Mouse (Mus musculus) left cerebral cortex, adult 2 months (tissue): ENCODE data around the gene R3hcc1l. TPM values are rescaled to one million over a fixed set of nuclear protein-coding genes. Genes with fewer than 3 reads are reported as not detected.

Experiments used
- DNase-seq, 2 experiments: peaks; one replicate each; pipeline ENCODE4 v3.0.0; 2021 to 2022; ENCODE audit warnings: low spot score in 2 of 2, mixed read lengths in 1 of 2; ENCODE audit errors: extremely low spot score in 1 of 2
- H3K27ac ChIP-seq: fragments of 200-600 bp; 2 replicates; pipeline ENCODE4 v1.8.1; 2022
- H3K4me3 ChIP-seq: fragments of 200-600 bp; 2 replicates; pipeline ENCODE4 v1.8.1; 2022
- CTCF ChIP-seq: fragments of 200-600 bp; IDR thresholded peaks from 2 replicates; pipeline ENCODE4 v1.8.1; 2022; ENCODE audit warnings: antibody characterized with exemption, mild to moderate bottlenecking, moderate library complexity
- intact Hi-C: fragments of 180-260 bp; cut with DNase I; formaldehyde crosslinking; loops from one replicate; pipeline ENCODE4 v1.15.1; 2025
- long read RNA-seq, 2 experiments: library from polyadenylated mRNA; stranded (forward); transcript quantifications; one replicate each; pipeline ENCODE4 v2.0.0; 2021; ENCODE audit warnings: borderline mapping rate in 2 of 2
- total RNA-seq, 2 experiments: library from RNA; stranded (reverse); gene quantifications; 2 replicates each; pipeline ENCODE4 v1.2.3; 2021

Gene R3hcc1l
- 10 to 100 TPM; 24.8 to 27.5 TPM for total RNA-seq
- long read RNA-seq, experiment 1, full-length matches to known transcripts, result 13 of 15 reads
- long read RNA-seq, experiment 1, partial matches to known transcripts, result 1 of 15 reads
- long read RNA-seq, experiment 1, other reads (novel, unspliced or antisense), result 1 of 15 reads
- long read RNA-seq, experiment 2, full-length matches to known transcripts, result 3 of 6 reads
- long read RNA-seq, experiment 2, partial matches to known transcripts, result 1 of 6 reads
- long read RNA-seq, experiment 2, other reads (novel, unspliced or antisense), result 2 of 6 reads

GRCm38 (mm10) chr19:42518620-42519310 lies at the start of gene R3hcc1l:
R3hcc1l (plus strand) TSS chr19:42518759.
- intact Hi-C loops, result loop anchor here (1.0 to 2.0 kb wide), 2 partner anchors 87 to 202 kb away; partner anchors contain the start of gene Crtac1

GRCm38 (mm10) chr19:42471571-42471970 lies 47.0 kb upstream of the R3hcc1l start:
- no peak for TF ChIP-seq CTCF
- DNase-seq, result no peak
- intact Hi-C loops, result no loop called here
- Histone ChIP-seq H3K4me3 (no peak overlapping the region), H3K27ac (no peak overlapping the region)

More at GRCm38 (mm10) chr19:42518620-42519310, at the start of gene R3hcc1l:
- H3K4me3 ChIP-seq, result peak within 1 kb of the TSS; percentile 100
- H3K27ac ChIP-seq, result peak within 1 kb of the TSS; percentile 95
- peak; percentile 97 to 99 for DNase-seq
- peak; percentile 67 for TF ChIP-seq CTCF

GRCm38 (mm10) chr19:42472831-42473230 lies 45.7 kb upstream of the R3hcc1l start:
- TF ChIP-seq CTCF, result no peak
- Histone ChIP-seq H3K27ac (no peak overlapping the region), H3K4me3 (no peak overlapping the region)
- intact Hi-C loops, result no loop called here
- no peak for DNase-seq

- intact Hi-C loops, result no loop called here
- peak; percentile 37 to 42 for DNase-seq
- Histone ChIP-seq H3K4me3 (no peak overlapping the region), H3K27ac (no peak overlapping the region)
- no peak for TF ChIP-seq CTCF
Measured at GRCm38 (mm10) chr19:42477769-42478168, 40.8 kb upstream of the R3hcc1l start.

GRCm38 (mm10) chr19:42478303-42478702 lies 40.3 kb upstream of the R3hcc1l start:
- no peak for DNase-seq
- TF ChIP-seq CTCF, result no peak
- intact Hi-C loops, result no loop called here

GRCm38 (mm10) chr19:42485443-42485842 lies 33.1 kb upstream of the R3hcc1l start:
- DNase-seq, result no peak
- no peak overlapping the region for H3K4me3 ChIP-seq
- intact Hi-C loops, result no loop called here
- no peak for TF ChIP-seq CTCF
- H3K27ac ChIP-seq, result no peak overlapping the region

More at GRCm38 (mm10) chr19:42478303-42478702, 40.3 kb upstream of the R3hcc1l start:
- H3K27ac ChIP-seq, result no peak overlapping the region
- no peak overlapping the region for H3K4me3 ChIP-seq

GRCm38 (mm10) chr19:42487261-42487660 lies 31.3 kb upstream of the R3hcc1l start:
- no peak for DNase-seq
- H3K4me3 ChIP-seq, result no peak overlapping the region
- H3K27ac ChIP-seq, result no peak overlapping the region
- no peak for TF ChIP-seq CTCF
- intact Hi-C loops, result no loop called here

GRCm38 (mm10) chr19:42493257-42493917 lies 25.2 kb upstream of the R3hcc1l start:
- no peak for TF ChIP-seq CTCF
- DNase-seq, result no peak
- peak overlapping the region; percentile 67 for H3K27ac ChIP-seq
- intact Hi-C loops, result no loop called here
- no peak overlapping the region for H3K4me3 ChIP-seq

GRCm38 (mm10) chr19:42504156-42504555 lies 14.4 kb upstream of the R3hcc1l start:
- H3K27ac ChIP-seq, result no peak overlapping the region
- no peak overlapping the region for H3K4me3 ChIP-seq
- TF ChIP-seq CTCF, result no peak
- DNase-seq, result no peak
- intact Hi-C loops, result no loop called here

GRCm38 (mm10) chr19:42509625-42510024 lies 8.9 kb upstream of the R3hcc1l start:
- intact Hi-C loops, result no loop called here
- no peak for TF ChIP-seq CTCF
- no peak for DNase-seq
- Histone ChIP-seq H3K27ac (no peak overlapping the region), H3K4me3 (no peak overlapping the region)

- intact Hi-C loops, result no loop called here
- TF ChIP-seq CTCF, result no peak; the same call in 1 of the 2 replicates
- DNase-seq, result no peak
- no peak overlapping the region for H3K4me3 ChIP-seq
- no peak overlapping the region for H3K27ac ChIP-seq
Measured at GRCm38 (mm10) chr19:42510276-42511171, 8.0 kb upstream of the R3hcc1l start.
